Comparison of ENCODE assay signal across 24 mouse cellular contexts in the genomic region with DNA sequence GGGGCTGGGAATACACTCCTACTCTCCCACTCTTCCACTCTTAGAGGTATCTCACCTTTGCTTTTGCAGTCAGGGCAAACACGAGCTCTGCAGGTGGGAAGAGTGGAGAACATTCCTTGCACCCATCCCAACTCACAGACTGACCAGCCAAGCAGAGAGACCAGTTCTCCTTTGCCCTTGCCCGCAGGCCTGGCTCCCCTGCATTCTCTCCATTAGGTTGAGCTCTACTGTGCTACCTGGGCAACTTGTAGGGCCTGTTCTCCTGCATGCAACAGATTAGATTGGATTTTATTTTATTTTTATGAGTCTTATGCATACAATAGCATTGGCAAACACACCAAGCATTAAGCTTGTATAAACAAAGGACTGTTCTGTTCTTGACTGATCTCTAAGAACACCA.
DNase-seq lines count a peak whose midpoint lies in the region; ATAC-seq and TF ChIP-seq lines count a peak whose summit lies in the region.
"Had no signal": no experiment of that assay in that cellular context is flagged by ENCODE, and none has a peak within 500 bp of the region (broad histone marks: within the 10 kb centered on the region; RNA-seq: fewer than 3 reads in every experiment).

No protein-coding gene starts in this region.

- no peak overlapping the region for H3K4me2 ChIP-seq in midbrain, embryonic 11.5 days
- H3K4me2 ChIP-seq in midbrain, postnatal 0 days (ENCODE audit: low read depth, low read length, poor library complexity, severe bottlenecking) = no peak overlapping the region
- H3K4me2 ChIP-seq in stomach, postnatal 0 days (replicated peaks; ENCODE audit: low read depth) = no peak overlapping the region
- H3K4me2 ChIP-seq: embryonic facial prominence, embryonic 13.5 days; embryonic facial prominence, embryonic 15.5 days; forebrain, embryonic 12.5 days had no signal

- no peak overlapping the region for H3K27ac ChIP-seq in midbrain, embryonic 11.5 days (ENCODE audit: low read depth, low read length)
- H3K27ac ChIP-seq in midbrain, postnatal 0 days (ENCODE audit: low read depth, low read length) = no peak overlapping the region
- no peak overlapping the region for H3K27ac ChIP-seq in stomach, postnatal 0 days (replicated peaks)
- H3K27ac ChIP-seq: embryonic facial prominence, embryonic 13.5 days; embryonic facial prominence, embryonic 15.5 days; forebrain, embryonic 10.5 days; forebrain, embryonic 12.5 days had no signal

- 69% methylated on average over 2 of the region's 2 CpGs for WGBS in midbrain, embryonic 11.5 days
- 84% methylated on average over 2 of the region's 2 CpGs for WGBS in midbrain, postnatal 0 days
- WGBS in stomach, postnatal 0 days = 55% methylated on average over 2 of the region's 2 CpGs

- H3K27me3 ChIP-seq in midbrain, embryonic 11.5 days (ENCODE audit: control insufficient read depth, insufficient read depth, low read length) = no peaks in the 10 kb centered on the region
- no peaks in the 10 kb centered on the region for H3K27me3 ChIP-seq in midbrain, postnatal 0 days (ENCODE audit: insufficient read depth, low read length)
- H3K27me3 ChIP-seq in stomach, postnatal 0 days (ENCODE audit: control insufficient read depth, insufficient read depth, low read length) = no peaks in the 10 kb centered on the region
- H3K27me3 ChIP-seq: embryonic facial prominence, embryonic 13.5 days; embryonic facial prominence, embryonic 15.5 days; forebrain, embryonic 12.5 days had no signal

- TF ChIP-seq EP300 in stomach, postnatal 0 days (optimal IDR thresholded peaks at IDR 0.05) = no peak

- DNase-seq in midbrain, embryonic 11.5 days (ENCODE audit: low spot score, missing footprints) = no peak
- no peak for DNase-seq in midbrain, postnatal 0 days (ENCODE audit: low spot score)
- DNase-seq in stomach, postnatal 0 days (ENCODE audit: low spot score) = peak; percentile 13
- DNase-seq in urinary bladder, adult 2 months (ENCODE audit: low spot score) = peak; percentile 24
- DNase-seq in urinary bladder, postnatal 25 days (ENCODE audit: low spot score) = peak; percentile 32
- no peak for DNase-seq in gastrocnemius, postnatal 10 days
- no peak for DNase-seq in cerebellum, adult 11-12 months
- DNase-seq in lung, postnatal 4 days = no peak
- DNase-seq: adrenal gland, adult 2 months; adrenal gland, postnatal 10 days; adrenal gland, postnatal 25 days; cerebellum, adult 11 months; cerebellum, adult 8-10 months; cerebellum, adult 9-11 months; cerebellum, postnatal 14 days; cerebellum, postnatal 36 days; embryo, embryonic 11 days had no signal

- H3K4me3 ChIP-seq in midbrain, embryonic 11.5 days (ENCODE audit: low read depth, low read length) = no peak overlapping the region
- H3K4me3 ChIP-seq in midbrain, postnatal 0 days (ENCODE audit: low read depth, low read length) = no peak overlapping the region
- no peak overlapping the region for H3K4me3 ChIP-seq in stomach, postnatal 0 days (ENCODE audit: low read depth, low read length)
- H3K4me3 ChIP-seq: embryonic facial prominence, embryonic 13.5 days; embryonic facial prominence, embryonic 15.5 days; erythroblast, embryonic 14.5 days; forebrain, embryonic 10.5 days; forebrain, embryonic 12.5 days had no signal

- no peak for TF ChIP-seq CTCF in midbrain, postnatal 0 days (IDR thresholded peaks at IDR 0.05)
- TF ChIP-seq CTCF in stomach, postnatal 0 days (IDR thresholded peaks at IDR 0.05; ENCODE audit: low read depth) = no peak

- H3K9ac ChIP-seq in midbrain, embryonic 11.5 days (ENCODE audit: low read length) = no peak overlapping the region
- no peak overlapping the region for H3K9ac ChIP-seq in midbrain, postnatal 0 days (replicated peaks; ENCODE audit: low read length, poor library complexity, severe bottlenecking)
- H3K9ac ChIP-seq in stomach, postnatal 0 days (ENCODE audit: low read length) = no peak overlapping the region
- H3K9ac ChIP-seq: embryonic facial prominence, embryonic 13.5 days; embryonic facial prominence, embryonic 15.5 days; forebrain, embryonic 12.5 days had no signal

- ATAC-seq in midbrain, embryonic 11.5 days (ENCODE audit: low FRiP score) = 0 out of 2 replicates have a peak, but pooled peaks have one; percentile 25
- ATAC-seq in midbrain, postnatal 0 days (ENCODE audit: low FRiP score) = no peak
- no peak for ATAC-seq in stomach, postnatal 0 days (ENCODE audit: low FRiP score, low TSS enrichment)
- ATAC-seq: forebrain, embryonic 14.5 days; forebrain, embryonic 16.5 days had no signal

- no peaks in the 10 kb centered on the region for H3K36me3 ChIP-seq in midbrain, embryonic 11.5 days (ENCODE audit: control insufficient read depth, insufficient read depth, low read length)
- H3K36me3 ChIP-seq in midbrain, postnatal 0 days (ENCODE audit: insufficient read depth, low read length) = no peaks in the 10 kb centered on the region
- no peaks in the 10 kb centered on the region for H3K36me3 ChIP-seq in stomach, postnatal 0 days (ENCODE audit: control insufficient read depth, insufficient read depth, low read length)
- H3K36me3 ChIP-seq: embryonic facial prominence, embryonic 13.5 days; embryonic facial prominence, embryonic 15.5 days; forebrain, embryonic 10.5 days; forebrain, embryonic 12.5 days had no signal

- H3K9me3 ChIP-seq in midbrain, embryonic 11.5 days (ENCODE audit: control insufficient read depth, low read length) = no peaks in the 10 kb centered on the region
- no peaks in the 10 kb centered on the region for H3K9me3 ChIP-seq in midbrain, postnatal 0 days (ENCODE audit: low read length)
- no peaks in the 10 kb centered on the region for H3K9me3 ChIP-seq in stomach, postnatal 0 days (ENCODE audit: control insufficient read depth, low read length)
- H3K9me3 ChIP-seq: embryonic facial prominence, embryonic 13.5 days; embryonic facial prominence, embryonic 15.5 days; forebrain, embryonic 10.5 days; forebrain, embryonic 12.5 days had no signal

- no peaks in the 10 kb centered on the region for H3K4me1 ChIP-seq in midbrain, embryonic 11.5 days (ENCODE audit: control insufficient read depth, insufficient read depth, low read length)
- H3K4me1 ChIP-seq in midbrain, postnatal 0 days (ENCODE audit: insufficient read depth, low read length) = no peaks in the 10 kb centered on the region
- no peaks in the 10 kb centered on the region for H3K4me1 ChIP-seq in stomach, postnatal 0 days (replicated peaks; ENCODE audit: control insufficient read depth, insufficient read depth)
- H3K4me1 ChIP-seq: embryonic facial prominence, embryonic 13.5 days; embryonic facial prominence, embryonic 15.5 days; forebrain, embryonic 10.5 days; forebrain, embryonic 12.5 days had no signal

Comparison
In these comparisons a context has a peak if more than half of its experiments do, and no peak if none do; other contexts are left out.
1. DNase-seq: peak in stomach, postnatal 0 days (single experiment), urinary bladder, adult 2 months (single experiment) and urinary bladder, postnatal 25 days (single experiment); none in midbrain, embryonic 11.5 days (single experiment), midbrain, postnatal 0 days (single experiment), gastrocnemius, postnatal 10 days (single experiment), cerebellum, adult 11-12 months (single experiment) and lung, postnatal 4 days (0 of 2).